Mouse (Mus musculus) stomach, postnatal 0 days (tissue): ENCODE measurements around the gene Vsig10.
A peak's percentile ranks its signal among the peaks of the same experiment; 100 is the strongest.

ENCODE experiments used
- CTCF ChIP-seq: IDR thresholded peaks from 2 replicates; pipeline ENCODE4 v1.5.1; 2016; ENCODE audit warnings: antibody characterized with exemption, low read depth, mild to moderate bottlenecking, moderate library complexity
- EP300 ChIP-seq: optimal IDR thresholded peaks from 2 replicates; pipeline ENCODE3; 2016; ENCODE audit warnings: antibody characterized with exemption

- peak; percentile 31; the same call in 1 of the 2 replicates for TF ChIP-seq CTCF
- no peak for TF ChIP-seq EP300
Observed at GRCm38 (mm10) chr5:117381785-117382184, 62.9 kb downstream of the Vsig10 start.
